In the genomic region with DNA sequence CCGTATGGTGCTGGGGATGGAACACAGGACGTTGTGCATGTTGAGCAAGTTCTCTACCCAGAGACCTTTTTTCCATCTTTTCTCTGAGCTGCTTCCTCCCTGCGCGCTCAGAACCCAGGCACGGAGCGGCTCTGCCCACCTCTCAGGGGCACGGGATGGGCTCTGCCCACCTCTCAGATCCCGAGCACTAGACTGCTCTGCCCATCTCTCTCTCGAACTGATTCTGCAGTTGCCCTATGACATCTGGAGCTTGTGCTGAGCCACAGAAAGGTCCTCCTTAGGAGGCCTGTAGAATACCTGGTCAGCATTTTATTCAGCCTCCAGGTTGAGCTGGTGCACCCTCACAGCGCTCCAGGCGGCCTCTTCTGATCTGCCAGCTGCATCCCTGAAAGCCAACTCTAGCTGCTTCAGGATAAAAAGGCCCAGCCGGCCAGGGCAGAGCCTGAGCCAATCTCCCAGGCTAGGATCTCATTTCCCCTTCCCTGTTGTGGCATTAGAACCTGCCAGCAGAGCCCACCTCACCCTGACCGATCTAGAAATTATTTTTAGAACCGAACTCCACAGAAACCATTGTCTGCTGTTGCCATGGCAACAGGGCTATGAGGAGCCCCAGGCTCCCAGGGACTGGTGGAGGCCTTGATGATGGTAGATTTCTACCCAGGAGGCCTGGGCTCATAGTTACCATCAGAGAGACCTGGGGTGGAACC, we compare ENCODE assay signal across 9 mouse cellular contexts. TPM values are rescaled to one million over a fixed set of nuclear protein-coding genes. Genes with fewer than 3 reads are reported as not detected.
DNase-seq lines count a peak whose midpoint lies in the region; ATAC-seq and TF ChIP-seq lines count a peak whose summit lies in the region.
"Had no signal": no experiment of that assay in that cellular context is flagged by ENCODE, and none has a peak within 500 bp of the region (broad histone marks: within the 10 kb centered on the region; RNA-seq: fewer than 3 reads in every experiment).

No protein-coding gene starts in this region.

- no peak overlapping the region for H3K4me3 ChIP-seq in heart, embryonic 10.5 days
- H3K4me3 ChIP-seq in forebrain, embryonic 12.5 days (replicated peaks) = no peak overlapping the region
- no peak overlapping the region for H3K4me3 ChIP-seq in olfactory bulb, adult 2 months (ENCODE audit: insufficient read depth, low read depth, low read length)
- no peak overlapping the region for H3K4me3 ChIP-seq in liver, postnatal 0 days (ENCODE audit: low read depth, low read length)
- no peak overlapping the region for H3K4me3 ChIP-seq in liver, embryonic 12.5 days

- H3K9me3 ChIP-seq in heart, embryonic 10.5 days = no peaks in the 10 kb centered on the region
- H3K9me3 ChIP-seq in forebrain, embryonic 12.5 days = no peaks in the 10 kb centered on the region
- H3K9me3 ChIP-seq in liver, postnatal 0 days (ENCODE audit: low read length) = no peaks in the 10 kb centered on the region
- no peaks in the 10 kb centered on the region for H3K9me3 ChIP-seq in liver, embryonic 12.5 days (replicated peaks)

- H3K27ac ChIP-seq in heart, embryonic 10.5 days = 0 out of 2 replicates have a peak overlapping the region, but pooled peaks have one; percentile 37
- peak overlapping the region; percentile 68 for H3K27ac ChIP-seq in forebrain, embryonic 12.5 days
- peak overlapping the region; percentile 93 for H3K27ac ChIP-seq in olfactory bulb, adult 2 months (ENCODE audit: insufficient read depth, low read depth, low read length)
- H3K27ac ChIP-seq in liver, postnatal 0 days (ENCODE audit: low read depth) = no peak overlapping the region
- no peak overlapping the region for H3K27ac ChIP-seq in liver, embryonic 12.5 days
- H3K27ac ChIP-seq: macrophage had no signal

- peak; percentile 41; the same call in 1 of the 2 replicates for ATAC-seq in forebrain, embryonic 12.5 days (ENCODE audit: low FRiP score)
- no peak for ATAC-seq in liver, postnatal 0 days
- ATAC-seq in liver, embryonic 12.5 days = no peak

- no peak for DNase-seq in heart, embryonic 10.5 days (ENCODE audit: low spot score)
- DNase-seq in heart, adult 18-20 months = no peak
- DNase-seq in layer of hippocampus, postnatal 25 days (ENCODE audit: extremely low spot score in 1 of 2, low spot score in 1 of 2) = peak; percentile 41 to 54
- no peak for DNase-seq in liver, postnatal 0 days
- DNase-seq in spleen, postnatal 4 days (ENCODE audit: low spot score in 2 of 2) = no peak

- no peak for TF ChIP-seq POLR2A in olfactory bulb, adult 2 months (IDR thresholded peaks at IDR 0.05; ENCODE audit: insufficient read depth, low read depth, low read length)

- no peak for TF ChIP-seq CTCF in olfactory bulb, adult 2 months (IDR thresholded peaks at IDR 0.05; ENCODE audit: insufficient read depth, low read depth, low read length)
- no peak for TF ChIP-seq CTCF in liver, postnatal 0 days (IDR thresholded peaks at IDR 0.05; ENCODE audit: low read depth)

- no peak overlapping the region for H3K9ac ChIP-seq in forebrain, embryonic 12.5 days
- H3K9ac ChIP-seq in liver, postnatal 0 days (replicated peaks) = no peak overlapping the region
- no peak overlapping the region for H3K9ac ChIP-seq in liver, embryonic 12.5 days

- H3K4me2 ChIP-seq in forebrain, embryonic 12.5 days = no peak overlapping the region
- H3K4me2 ChIP-seq in liver, postnatal 0 days (ENCODE audit: low read depth, low read length) = no peak overlapping the region
- no peak overlapping the region for H3K4me2 ChIP-seq in liver, embryonic 12.5 days

- WGBS in heart, embryonic 10.5 days = 48% methylated on average over 14 of the region's 14 CpGs
- WGBS in forebrain, embryonic 12.5 days = 59% methylated on average over 14 of the region's 14 CpGs
- 18% methylated on average over 14 of the region's 14 CpGs for WGBS in olfactory bulb, adult 2 months
- 43% methylated on average over 11 of the region's 14 CpGs for WGBS in liver, postnatal 0 days (ENCODE audit: insufficient replicate concordance)
- WGBS in liver, embryonic 12.5 days (ENCODE audit: insufficient replicate concordance) = 54% methylated on average over 14 of the region's 14 CpGs

- no peaks in the 10 kb centered on the region for H3K36me3 ChIP-seq in heart, embryonic 10.5 days
- no peaks in the 10 kb centered on the region for H3K36me3 ChIP-seq in forebrain, embryonic 12.5 days (replicated peaks)
- no peaks in the 10 kb centered on the region for H3K36me3 ChIP-seq in liver, postnatal 0 days (replicated peaks; ENCODE audit: insufficient read depth, low read length)
- H3K36me3 ChIP-seq in liver, embryonic 12.5 days = no peaks in the 10 kb centered on the region

- TF ChIP-seq EP300 in liver, postnatal 0 days (IDR thresholded peaks at IDR 0.05; ENCODE audit: low read depth) = no peak

- peaks cover 25% of the 10 kb centered on the region for H3K4me1 ChIP-seq in heart, embryonic 10.5 days
- H3K4me1 ChIP-seq in forebrain, embryonic 12.5 days = peaks cover 18% of the 10 kb centered on the region
- H3K4me1 ChIP-seq in olfactory bulb, adult 2 months (ENCODE audit: control insufficient read depth, insufficient read depth, low read length) = peaks cover 51% of the 10 kb centered on the region
- no peaks in the 10 kb centered on the region for H3K4me1 ChIP-seq in liver, postnatal 0 days (ENCODE audit: insufficient read depth)
- H3K4me1 ChIP-seq in liver, embryonic 12.5 days = no peaks in the 10 kb centered on the region

- no peaks in the 10 kb centered on the region for H3K27me3 ChIP-seq in heart, embryonic 10.5 days (ENCODE audit: insufficient read depth, poor library complexity, severe bottlenecking)
- H3K27me3 ChIP-seq in forebrain, embryonic 12.5 days = no peaks in the 10 kb centered on the region
- no peaks in the 10 kb centered on the region for H3K27me3 ChIP-seq in liver, postnatal 0 days (ENCODE audit: insufficient read depth, low read length)
- H3K27me3 ChIP-seq in liver, embryonic 12.5 days (replicated peaks) = peaks cover 11% of the 10 kb centered on the region; the same call in 1 of the 2 replicates

RNA-seq across cellular contexts. Expression of a gene that starts 34.9 kb away (rescaled TPM):
- polyA plus RNA-seq in heart, embryonic 10.5 days (2016; fragmentation: Nextera tagmentation; extraction: Ambion mirVana) = 7.8 and 10.9 TPM in 2 replicates
- total RNA-seq in heart, adult 18-20 months (2021) = 10 to 100 TPM; 23.3 to 26.5 TPM
- polyA plus RNA-seq in forebrain, embryonic 12.5 days (2016; fragmentation: Nextera tagmentation; extraction: Ambion mirVana) = 28.3 and 30.5 TPM in 2 replicates
- total RNA-seq in layer of hippocampus, postnatal 25 days (2021) = 10 to 100 TPM; 79.7 to 88.2 TPM
- polyA plus RNA-seq in olfactory bulb, adult 2 months (2012; ENCODE audit: insufficient read depth, insufficient read length, low replicate concordance, missing spikeins) = not detected in 2 replicates
- polyA plus RNA-seq in liver, postnatal 0 days (2015; fragmentation: Nextera tagmentation; extraction: Ambion mirVana) = 1.9 and 2.3 TPM in 2 replicates
- polyA plus RNA-seq in liver, embryonic 12.5 days (2016; fragmentation: Nextera tagmentation; extraction: Ambion mirVana) = 2.8 and 2.9 TPM in 2 replicates

RNA-seq across cellular contexts. Expression of a gene that starts 41.8 kb away (rescaled TPM):
- polyA plus RNA-seq in heart, embryonic 10.5 days (2016; fragmentation: Nextera tagmentation; extraction: Ambion mirVana) = 0.74 and 1.4 TPM in 2 replicates
- total RNA-seq in heart, adult 18-20 months (2021) = under 1 TPM in 1 of 2 experiments, not detected in 1; 0.12 TPM
- 27.4 and 30.1 TPM in 2 replicates for polyA plus RNA-seq in forebrain, embryonic 12.5 days (2016; fragmentation: Nextera tagmentation; extraction: Ambion mirVana)
- 100 to 1,000 TPM; 301 to 309 TPM for total RNA-seq in layer of hippocampus, postnatal 25 days (2021)
- 104 TPM in 1 of 2 replicates, not detected in the other for polyA plus RNA-seq in olfactory bulb, adult 2 months (2012; ENCODE audit: insufficient read depth, insufficient read length, low replicate concordance, missing spikeins)
- polyA plus RNA-seq in liver, postnatal 0 days (2015; fragmentation: Nextera tagmentation; extraction: Ambion mirVana) = 0.11 TPM in 2 replicates
- 0.13 and 0.24 TPM in 2 replicates for polyA plus RNA-seq in liver, embryonic 12.5 days (2016; fragmentation: Nextera tagmentation; extraction: Ambion mirVana)

Comparison
In these comparisons a context has a peak if more than half of its experiments do, and no peak if none do; other contexts are left out.
1. DNase-seq: peak in layer of hippocampus, postnatal 25 days (2 of 2); none in heart, embryonic 10.5 days (single experiment), heart, adult 18-20 months (0 of 2), liver, postnatal 0 days (single experiment) and spleen, postnatal 4 days (0 of 2).
2. H3K27ac ChIP-seq: peak in heart, embryonic 10.5 days (single experiment), forebrain, embryonic 12.5 days (single experiment) and olfactory bulb, adult 2 months (single experiment); none in liver, postnatal 0 days (single experiment) and liver, embryonic 12.5 days (single experiment).
3. RNA of a gene that starts 41.8 kb away (polyA plus RNA-seq): 104 TPM in olfactory bulb, adult 2 months and 27.4 to 30.1 TPM in forebrain, embryonic 12.5 days; 0.74 to 1.4 TPM in heart, embryonic 10.5 days, 0.13 to 0.24 TPM in liver, embryonic 12.5 days and 0.11 TPM in liver, postnatal 0 days; every median in the first group is over 10 times any median in the second.